In genomic region chr5:106502271-106502670, GRCm38 (mm10) we compare ENCODE assay signal across 23 mouse cellular contexts. TPM values are rescaled to one million over a fixed set of nuclear protein-coding genes. Genes with fewer than 3 reads are reported as not detected.
DNase-seq lines count a peak whose midpoint lies in the region; ATAC-seq lines count a peak whose summit lies in the region.
"Had no signal": no experiment of that assay in that cellular context is flagged by ENCODE, and none has a peak within 500 bp of the region (broad histone marks: within the 10 kb centered on the region; RNA-seq: fewer than 3 reads in every experiment).

No protein-coding gene starts in this region.

- peaks cover 15% of the 10 kb centered on the region for H3K27me3 ChIP-seq in forebrain, embryonic 10.5 days (ENCODE audit: poor library complexity, severe bottlenecking)
- no peaks in the 10 kb centered on the region for H3K27me3 ChIP-seq in forebrain, embryonic 11.5 days (ENCODE audit: control insufficient read depth, insufficient read depth, low read length)
- no peaks in the 10 kb centered on the region for H3K27me3 ChIP-seq in midbrain, embryonic 10.5 days (ENCODE audit: low read depth, poor library complexity, severe bottlenecking)
- no peaks in the 10 kb centered on the region for H3K27me3 ChIP-seq in midbrain, embryonic 15.5 days (replicated peaks)
- no peaks in the 10 kb centered on the region for H3K27me3 ChIP-seq in forebrain, embryonic 15.5 days
- H3K27me3 ChIP-seq in midbrain, embryonic 13.5 days, result no peaks in the 10 kb centered on the region
- H3K27me3 ChIP-seq: heart, embryonic 13.5 days had no signal

- peak overlapping the region; percentile 64; the same call in 1 of the 2 replicates for H3K27ac ChIP-seq in forebrain, embryonic 10.5 days
- H3K27ac ChIP-seq in forebrain, embryonic 11.5 days (ENCODE audit: low read depth, low read length), result no peak overlapping the region
- H3K27ac ChIP-seq in midbrain, embryonic 10.5 days (replicated peaks), result peak overlapping the region; percentile 59; the same call in 1 of the 2 replicates
- H3K27ac ChIP-seq in midbrain, embryonic 15.5 days, result no peak overlapping the region
- H3K27ac ChIP-seq in forebrain, embryonic 15.5 days (replicated peaks), result no peak overlapping the region
- H3K27ac ChIP-seq in midbrain, embryonic 13.5 days, result peak overlapping the region; percentile 48
- H3K27ac ChIP-seq: heart, embryonic 13.5 days; layer of hippocampus, adult 2 months had no signal

- no peak overlapping the region for H3K4me3 ChIP-seq in forebrain, embryonic 10.5 days
- H3K4me3 ChIP-seq in forebrain, embryonic 11.5 days (ENCODE audit: low read depth, low read length), result no peak overlapping the region
- no peak overlapping the region for H3K4me3 ChIP-seq in midbrain, embryonic 10.5 days
- no peak overlapping the region for H3K4me3 ChIP-seq in midbrain, embryonic 15.5 days
- no peak overlapping the region for H3K4me3 ChIP-seq in forebrain, embryonic 15.5 days
- no peak overlapping the region for H3K4me3 ChIP-seq in midbrain, embryonic 13.5 days (replicated peaks)
- H3K4me3 ChIP-seq: heart, embryonic 13.5 days; layer of hippocampus, adult 2 months; megakaryocyte, embryonic 14.5 days had no signal

- ATAC-seq in forebrain, embryonic 11.5 days (replicated peaks; ENCODE audit: low FRiP score), result no peak
- no peak for ATAC-seq in midbrain, embryonic 15.5 days (replicated peaks)
- peak; percentile 35; the same call in 1 of the 2 replicates for ATAC-seq in forebrain, embryonic 15.5 days (replicated peaks)
- 0 out of 2 replicates have a peak, but pooled peaks have one; percentile 29 for ATAC-seq in midbrain, embryonic 13.5 days
- ATAC-seq: activated CD4-positive, CD25-positive, alpha-beta regulatory T cell, adult 4 months had no signal

- H3K4me2 ChIP-seq in forebrain, embryonic 11.5 days (ENCODE audit: low read depth, low read length, severe bottlenecking), result no peak overlapping the region
- no peak overlapping the region for H3K4me2 ChIP-seq in midbrain, embryonic 15.5 days
- no peak overlapping the region for H3K4me2 ChIP-seq in forebrain, embryonic 15.5 days (replicated peaks)
- H3K4me2 ChIP-seq in midbrain, embryonic 13.5 days (replicated peaks), result no peak overlapping the region
- H3K4me2 ChIP-seq: heart, embryonic 13.5 days had no signal

- no peak for DNase-seq in forebrain, embryonic 10.5 days (ENCODE audit: extremely low spot score, low spot score)
- DNase-seq in forebrain, embryonic 11.5 days (ENCODE audit: low spot score), result no peak
- DNase-seq in midbrain, embryonic 10.5 days (ENCODE audit: low spot score), result no peak
- no peak for DNase-seq in gastrocnemius, postnatal 10 days
- DNase-seq: adrenal gland, postnatal 10 days; cerebellum, postnatal 36 days; kidney, adult 8-10 months; kidney, postnatal 14 days; lung, adult 18-20 months; thymus, postnatal 25 days had no signal

- peaks cover 22% of the 10 kb centered on the region for H3K4me1 ChIP-seq in forebrain, embryonic 10.5 days
- peaks cover 4% of the 10 kb centered on the region; the same call in 1 of the 2 replicates for H3K4me1 ChIP-seq in forebrain, embryonic 11.5 days (replicated peaks; ENCODE audit: control insufficient read depth, insufficient read depth, low read length)
- peaks cover 12% of the 10 kb centered on the region for H3K4me1 ChIP-seq in midbrain, embryonic 10.5 days
- peaks cover 11% of the 10 kb centered on the region for H3K4me1 ChIP-seq in midbrain, embryonic 15.5 days
- peaks cover 20% of the 10 kb centered on the region for H3K4me1 ChIP-seq in forebrain, embryonic 15.5 days
- H3K4me1 ChIP-seq in midbrain, embryonic 13.5 days (replicated peaks), result peaks cover 33% of the 10 kb centered on the region
- H3K4me1 ChIP-seq: heart, embryonic 13.5 days; megakaryocyte, embryonic 14.5 days had no signal

- no peak overlapping the region for H3K9ac ChIP-seq in forebrain, embryonic 11.5 days (ENCODE audit: low read length)
- H3K9ac ChIP-seq in midbrain, embryonic 15.5 days, result no peak overlapping the region
- H3K9ac ChIP-seq in forebrain, embryonic 15.5 days (replicated peaks), result no peak overlapping the region
- no peak overlapping the region for H3K9ac ChIP-seq in midbrain, embryonic 13.5 days (replicated peaks)
- H3K9ac ChIP-seq: heart, embryonic 13.5 days had no signal

- no peaks in the 10 kb centered on the region for H3K9me3 ChIP-seq in forebrain, embryonic 10.5 days
- H3K9me3 ChIP-seq in forebrain, embryonic 11.5 days (ENCODE audit: control insufficient read depth, low read length), result no peaks in the 10 kb centered on the region
- H3K9me3 ChIP-seq in midbrain, embryonic 10.5 days (replicated peaks), result no peaks in the 10 kb centered on the region
- H3K9me3 ChIP-seq in midbrain, embryonic 15.5 days, result no peaks in the 10 kb centered on the region
- no peaks in the 10 kb centered on the region for H3K9me3 ChIP-seq in forebrain, embryonic 15.5 days
- H3K9me3 ChIP-seq in midbrain, embryonic 13.5 days, result no peaks in the 10 kb centered on the region
- H3K9me3 ChIP-seq: heart, embryonic 13.5 days; megakaryocyte, embryonic 14.5 days had no signal

- WGBS in forebrain, embryonic 10.5 days, result 82% methylated on average over 7 of the region's 7 CpGs
- WGBS in forebrain, embryonic 11.5 days, result 87% methylated on average over 5 of the region's 7 CpGs
- 88% methylated on average over 6 of the region's 7 CpGs for WGBS in midbrain, embryonic 10.5 days
- WGBS in midbrain, embryonic 15.5 days, result 51% methylated on average over 7 of the region's 7 CpGs
- 70% methylated on average over 7 of the region's 7 CpGs for WGBS in forebrain, embryonic 15.5 days
- WGBS in midbrain, embryonic 13.5 days, result 80% methylated on average over 5 of the region's 7 CpGs

- H3K36me3 ChIP-seq in forebrain, embryonic 10.5 days (replicated peaks), result no peaks in the 10 kb centered on the region
- H3K36me3 ChIP-seq in forebrain, embryonic 11.5 days (ENCODE audit: control insufficient read depth, insufficient read depth, low read length), result no peaks in the 10 kb centered on the region
- no peaks in the 10 kb centered on the region for H3K36me3 ChIP-seq in midbrain, embryonic 10.5 days
- H3K36me3 ChIP-seq in midbrain, embryonic 15.5 days (replicated peaks), result no peaks in the 10 kb centered on the region
- no peaks in the 10 kb centered on the region for H3K36me3 ChIP-seq in forebrain, embryonic 15.5 days
- no peaks in the 10 kb centered on the region for H3K36me3 ChIP-seq in midbrain, embryonic 13.5 days
- H3K36me3 ChIP-seq: G1E; heart, embryonic 13.5 days had no signal

RNA-seq across cellular contexts. Expression of gene Barhl2, which starts 44.3 kb away (rescaled TPM):
- 1.3 and 2.3 TPM in 2 replicates for polyA plus RNA-seq in forebrain, embryonic 10.5 days (2016; fragmentation: Nextera tagmentation; extraction: Ambion mirVana)
- polyA plus RNA-seq in forebrain, embryonic 11.5 days (2014; fragmentation: Nextera tagmentation; extraction: Ambion mirVana), result 7.0 and 7.9 TPM in 2 replicates
- 4.4 and 5.3 TPM in 2 replicates for polyA plus RNA-seq in midbrain, embryonic 10.5 days (2016; fragmentation: Nextera tagmentation; extraction: Ambion mirVana)
- 7.8 and 8.5 TPM in 2 replicates for polyA plus RNA-seq in midbrain, embryonic 15.5 days (2015; fragmentation: Nextera tagmentation; extraction: Ambion mirVana)
- polyA plus RNA-seq in forebrain, embryonic 15.5 days (2015; fragmentation: Nextera tagmentation; extraction: Ambion mirVana), result 1.1 and 1.3 TPM in 2 replicates
- polyA plus RNA-seq in midbrain, embryonic 13.5 days (2015; fragmentation: Nextera tagmentation; extraction: Ambion mirVana), result 12.9 and 14.4 TPM in 2 replicates
- total RNA-seq in gastrocnemius, postnatal 10 days (2021), result not detected
- total RNA-seq: adrenal gland, postnatal 10 days; G1E; gastrocnemius, adult 18-20 months; heart, postnatal 25 days; layer of hippocampus, adult 2 months; liver, adult 2 months had no signal
- polyA plus RNA-seq: activated CD4-positive, CD25-positive, alpha-beta regulatory T cell, adult 4 months; G1E; gonadal fat pad, adult 2 months; heart, embryonic 13.5 days; intestine, embryonic 14.5 days; liver, adult 2 months had no signal

Comparison
In these comparisons a context has a peak if more than half of its experiments do, and no peak if none do; other contexts are left out.
1. H3K27ac ChIP-seq: peak in forebrain, embryonic 10.5 days (single experiment), midbrain, embryonic 10.5 days (single experiment) and midbrain, embryonic 13.5 days (single experiment); none in forebrain, embryonic 11.5 days (single experiment), midbrain, embryonic 15.5 days (single experiment) and forebrain, embryonic 15.5 days (single experiment).
2. ATAC-seq: peak in forebrain, embryonic 15.5 days (single experiment) and midbrain, embryonic 13.5 days (single experiment); none in forebrain, embryonic 11.5 days (single experiment) and midbrain, embryonic 15.5 days (single experiment).